Mouse (Mus musculus): ENCODE measurements around the gene Defb13.

GRCm38 (mm10) chr8:21966646-21967045 lies 20.1 kb downstream of the Defb13 start:
- TF ChIP-seq POLR2A (IDR thresholded peaks at IDR 0.05; ENCODE audit: insufficient read depth, low read length) (no peak), CTCF (IDR thresholded peaks at IDR 0.05; ENCODE audit: low read depth, low read length) (no peak)

Data from ES-Bruce4 (cell line).